Mouse (Mus musculus) liver, embryonic 16.5 days (tissue): ENCODE data around the gene Sgtb. TPM values are rescaled to one million over a fixed set of nuclear protein-coding genes. Genes with fewer than 3 reads are reported as not detected.

Experiments used
- ATAC-seq: fragments of 200-750 bp; cut with Nextera tagmentation; 2 replicates; pipeline ENCODE4 v1.8.0; 2017; ENCODE audit warnings: low read depth, mild to moderate bottlenecking, moderate number of reproducible peaks, moderate library complexity
- H3K27ac ChIP-seq: fragments of 300-500 bp; sonication (generic); 2 replicates; pipeline ENCODE4 v1.5.1; 2014; ENCODE audit warnings: mild to moderate bottlenecking, low read length
- H3K27me3 ChIP-seq: fragments of 300-500 bp; sonication (generic); 2 replicates; pipeline ENCODE4 v1.6.1; 2014; ENCODE audit warnings: low read depth, low read length, mixed read lengths; ENCODE audit not compliant: control insufficient read depth, insufficient read depth
- H3K36me3 ChIP-seq: fragments of 300-500 bp; sonication (generic); 2 replicates; pipeline ENCODE4 v1.6.1; 2014; ENCODE audit warnings: mild to moderate bottlenecking; ENCODE audit not compliant: control insufficient read depth, insufficient read depth
- H3K4me1 ChIP-seq: fragments of 300-500 bp; sonication (generic); 2 replicates; pipeline ENCODE4 v1.6.1; 2014; ENCODE audit warnings: low read depth, low read length, mixed read lengths; ENCODE audit not compliant: control insufficient read depth
- H3K4me2 ChIP-seq: fragments of 300-500 bp; sonication (generic); 2 replicates; pipeline ENCODE4 v1.6.1; 2014; ENCODE audit warnings: low read depth, low read length, mixed read lengths
- H3K4me3 ChIP-seq: fragments of 300-500 bp; sonication (generic); 2 replicates; pipeline ENCODE4 v1.5.1; 2014; ENCODE audit warnings: low read depth, mild to moderate bottlenecking, low read length
- H3K9ac ChIP-seq: fragments of 300-500 bp; sonication (generic); 2 replicates; pipeline ENCODE4 v1.6.1; 2014; ENCODE audit warnings: low read depth, low read length
- H3K9me3 ChIP-seq: fragments of 300-500 bp; sonication (generic); replicated peaks from 2 replicates; pipeline ENCODE4 v1.6.1; 2016; ENCODE audit warnings: low read length; ENCODE audit not compliant: control insufficient read depth
- WGBS: fragments of 180-500 bp; shearing (Covaris S2); extraction: QIAGEN DNeasy Blood & Tissue Kit; methylation state at CpG from one replicate; pipeline ENCODE4 v1.1.7; 2014; ENCODE audit not compliant: insufficient replicate concordance; 5-methylcytosine and 5-hydroxymethylcytosine counted together
- polyA plus RNA-seq: library from polyadenylated mRNA; unstranded; fragments of >200 nt; fragmentation: Nextera tagmentation; extraction: Ambion mirVana; gene quantifications from 2 replicates; pipeline ENCODE4 v1.2.1, GENCODE M21; 2015

Gene Sgtb
- polyA plus RNA-seq, 1 experiment from 2014 or later, result 0.54 TPM

DNA sequence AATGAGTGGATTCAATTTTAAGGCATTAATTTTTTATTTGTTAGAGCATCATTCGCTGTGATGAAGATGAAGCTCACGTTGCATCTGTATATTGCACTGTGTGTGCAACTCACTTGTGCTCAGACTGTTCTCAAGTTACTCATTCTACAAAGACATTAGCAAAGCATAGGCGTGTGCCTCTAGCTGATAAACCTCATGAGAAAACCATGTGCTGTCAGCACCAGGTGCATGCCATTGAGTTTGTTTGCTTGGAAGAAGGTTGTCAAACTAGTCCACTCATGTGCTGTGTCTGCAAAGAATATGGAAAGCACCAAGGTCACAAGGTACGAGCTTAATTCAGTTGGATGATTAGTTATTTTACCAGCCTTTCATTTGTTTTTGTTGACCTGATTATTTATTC lies 77.8 kb downstream of the Sgtb start:
- Histone ChIP-seq H3K27ac (no peak overlapping the region), H3K9me3 (no peaks in the 10 kb centered on the region), H3K4me3 (no peak overlapping the region), H3K9ac (no peak overlapping the region), H3K4me1 (no peaks in the 10 kb centered on the region), H3K4me2 (no peak overlapping the region), H3K36me3 (peaks cover 13% of the 10 kb centered on the region), H3K27me3 (no peaks in the 10 kb centered on the region)
- 81% methylated on average over 4 of the region's 4 CpGs for WGBS
- ATAC-seq, result no peak

Other genes starting within 250 kb of the Sgtb start
- 4.9 and 5.2 TPM in 2 replicates for gene Erbin, start 189.2 kb upstream of the Sgtb start, polyA plus RNA-seq
- gene Nln, start 127 bp upstream of the Sgtb start, polyA plus RNA-seq, result 14.4 and 18.3 TPM in 2 replicates
- 21.0 and 22.4 TPM in 2 replicates for gene Trappc13, start 68.7 kb downstream of the Sgtb start, polyA plus RNA-seq
- gene Trim23, start 69.1 kb downstream of the Sgtb start, polyA plus RNA-seq, result 9.1 and 9.6 TPM in 2 replicates
- gene Cenpk, start 118.9 kb downstream of the Sgtb start, polyA plus RNA-seq, result 50.1 and 64.2 TPM in 2 replicates
- 8.4 TPM in 2 replicates for gene Ppwd1, start 119.1 kb downstream of the Sgtb start, polyA plus RNA-seq
- 0.25 and 0.27 TPM in 2 replicates for gene Adamts6, start 178.1 kb downstream of the Sgtb start, polyA plus RNA-seq